ENCODE assay signal across 7 mouse cellular contexts in the genomic region with DNA sequence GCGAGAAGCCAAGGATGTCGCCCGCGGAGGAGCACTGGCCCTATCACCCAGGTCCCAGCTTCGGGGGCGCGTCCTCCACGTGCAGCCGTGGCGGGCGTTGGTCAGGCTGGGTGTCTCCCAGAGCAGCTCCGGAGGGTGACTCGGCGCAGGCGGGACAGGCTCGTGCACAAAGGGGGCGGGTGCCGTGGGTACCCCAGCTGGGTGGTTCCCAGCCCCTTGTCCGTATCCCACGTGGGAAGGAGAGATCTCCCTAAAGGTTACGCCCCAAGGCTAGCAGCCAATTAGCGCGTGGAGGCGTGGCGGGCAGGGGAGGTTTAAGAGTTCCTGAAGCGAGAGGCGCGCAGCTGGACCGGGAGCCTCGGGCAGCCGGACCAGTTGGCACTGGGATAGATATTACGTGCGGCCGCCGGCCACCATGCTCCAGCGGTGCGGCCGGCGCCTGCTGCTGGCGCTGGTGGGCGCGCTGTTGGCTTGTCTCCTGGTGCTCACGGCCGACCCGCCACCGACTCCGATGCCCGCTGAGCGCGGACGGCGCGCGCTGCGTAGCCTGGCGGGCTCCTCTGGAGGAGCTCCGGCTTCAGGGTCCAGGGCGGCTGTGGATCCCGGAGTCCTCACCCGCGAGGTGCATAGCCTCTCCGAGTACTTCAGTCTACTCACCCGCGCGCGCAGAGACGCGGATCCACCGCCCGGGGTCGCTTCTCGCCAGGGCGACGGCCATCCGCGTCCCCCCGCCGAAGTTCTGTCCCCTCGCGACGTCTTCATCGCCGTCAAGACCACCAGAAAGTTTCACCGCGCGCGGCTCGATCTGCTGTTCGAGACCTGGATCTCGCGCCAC. TPM values are rescaled to one million over a fixed set of nuclear protein-coding genes. Genes with fewer than 3 reads are reported as not detected.
A peak's percentile ranks its signal among the peaks of the same experiment; 100 is the strongest.
DNase-seq lines count a peak whose midpoint lies in the region; ATAC-seq and TF ChIP-seq lines count a peak whose summit lies in the region.

Gene Lfng (plus strand): TSS at position 320 of the 835 bp plus-strand sequence.

- peak within 1 kb of the TSS; percentile 50 for H3K9ac ChIP-seq in intestine, postnatal 0 days (ENCODE audit: low read depth, low read length)
- H3K9ac ChIP-seq in limb, embryonic 11.5 days (ENCODE audit: low read length): peak within 1 kb of the TSS; percentile 34
- peak within 1 kb of the TSS; percentile 76 for H3K9ac ChIP-seq in midbrain, embryonic 13.5 days (replicated peaks)

- under 1% methylated on average over 76 of the region's 91 CpGs for WGBS in intestine, postnatal 0 days
- WGBS in limb, embryonic 11.5 days: under 1% methylated on average over 88 of the region's 91 CpGs
- under 1% methylated on average over 91 of the region's 91 CpGs for WGBS in midbrain, embryonic 13.5 days

- H3K4me1 ChIP-seq in intestine, postnatal 0 days (replicated peaks; ENCODE audit: control insufficient read depth, insufficient read depth, low read length): peaks cover 12% of the 10 kb centered on the region
- peaks cover 41% of the 10 kb centered on the region for H3K4me1 ChIP-seq in limb, embryonic 11.5 days (ENCODE audit: control insufficient read depth, insufficient read depth, low read length)
- peaks cover 74% of the 10 kb centered on the region for H3K4me1 ChIP-seq in midbrain, embryonic 13.5 days (replicated peaks)

- peaks cover 2% of the 10 kb centered on the region; the same call in 1 of the 2 replicates for H3K36me3 ChIP-seq in intestine, postnatal 0 days (ENCODE audit: control insufficient read depth, insufficient read depth)
- no peaks in the 10 kb centered on the region for H3K36me3 ChIP-seq in limb, embryonic 11.5 days (ENCODE audit: control insufficient read depth, insufficient read depth, low read length)
- 0 out of 2 replicates have a peak, but pooled peaks cover under 1% of the 10 kb centered on the region for H3K36me3 ChIP-seq in midbrain, embryonic 13.5 days

- H3K27me3 ChIP-seq in intestine, postnatal 0 days (replicated peaks; ENCODE audit: control insufficient read depth, insufficient read depth, low read length): peaks cover 9% of the 10 kb centered on the region
- peaks cover 48% of the 10 kb centered on the region for H3K27me3 ChIP-seq in limb, embryonic 11.5 days (ENCODE audit: control insufficient read depth, insufficient read depth, low read length)
- peaks cover 29% of the 10 kb centered on the region for H3K27me3 ChIP-seq in midbrain, embryonic 13.5 days

- H3K27ac ChIP-seq in intestine, postnatal 0 days (ENCODE audit: low read depth, low read length): peak within 1 kb of the TSS; percentile 57
- H3K27ac ChIP-seq in limb, embryonic 11.5 days (replicated peaks; ENCODE audit: low read depth, low read length): no peak within 1 kb of the TSS
- peak within 1 kb of the TSS; percentile 96 for H3K27ac ChIP-seq in midbrain, embryonic 13.5 days

- H3K4me2 ChIP-seq in intestine, postnatal 0 days (replicated peaks; ENCODE audit: low read depth): peak within 1 kb of the TSS; percentile 89
- peak within 1 kb of the TSS; percentile 70 for H3K4me2 ChIP-seq in limb, embryonic 11.5 days (ENCODE audit: low read depth, severe bottlenecking)
- peak within 1 kb of the TSS; percentile 66 for H3K4me2 ChIP-seq in midbrain, embryonic 13.5 days (replicated peaks)

- no peaks in the 10 kb centered on the region for H3K9me3 ChIP-seq in intestine, postnatal 0 days (ENCODE audit: control insufficient read depth)
- H3K9me3 ChIP-seq in limb, embryonic 11.5 days (ENCODE audit: control insufficient read depth, low read length): no peaks in the 10 kb centered on the region
- H3K9me3 ChIP-seq in midbrain, embryonic 13.5 days: no peaks in the 10 kb centered on the region

- TF ChIP-seq CTCF in intestine, postnatal 0 days (IDR thresholded peaks at IDR 0.05; ENCODE audit: low read depth): peak; percentile 47

- peak; percentile 91 for DNase-seq in adrenal gland, adult 8-10 months
- peak; percentile 84 for DNase-seq in embryo, embryonic 11.5 days (ENCODE audit: low read depth, low spot score)
- no peak for DNase-seq in gonadal fat pad, adult 2 months (ENCODE audit: low read depth)
- peak; percentile 88 for DNase-seq in limb, embryonic 11.5 days (ENCODE audit: low spot score)
- peak; percentile 76 for DNase-seq in spleen, adult 12 weeks (ENCODE audit: low spot score)

- peak; percentile 32 for ATAC-seq in intestine, postnatal 0 days
- peak; percentile 71 for ATAC-seq in limb, embryonic 11.5 days (ENCODE audit: insufficient number of reproducible peaks, low FRiP score, low TSS enrichment, low read depth)
- peak; percentile 51 for ATAC-seq in midbrain, embryonic 13.5 days

- peak within 1 kb of the TSS; percentile 60 for H3K4me3 ChIP-seq in intestine, postnatal 0 days (ENCODE audit: low read depth, low read length)
- peak within 1 kb of the TSS; percentile 40 for H3K4me3 ChIP-seq in limb, embryonic 11.5 days (ENCODE audit: low read depth, low read length)
- peak within 1 kb of the TSS; percentile 52 for H3K4me3 ChIP-seq in midbrain, embryonic 13.5 days (replicated peaks)

RNA-seq across cellular contexts. Expression of gene Lfng, which starts in this region (rescaled TPM):
- total RNA-seq in adrenal gland, adult 8-10 months (2022): 10 to 100 TPM; 11.6 to 18.9 (median 17.2) TPM
- polyA plus RNA-seq in gonadal fat pad, adult 2 months (2012; rRNA removed): 53.1 and 66.0 TPM in 2 replicates
- polyA plus RNA-seq in intestine, postnatal 0 days (2015; fragmentation: Nextera tagmentation; extraction: Ambion mirVana): 7.1 and 7.3 TPM in 2 replicates
- 9.0 and 10.8 TPM in 2 replicates for polyA plus RNA-seq in limb, embryonic 11.5 days (2014; fragmentation: Nextera tagmentation; extraction: Ambion mirVana)
- 25.0 and 25.7 TPM in 2 replicates for polyA plus RNA-seq in midbrain, embryonic 13.5 days (2015; fragmentation: Nextera tagmentation; extraction: Ambion mirVana)
